Mouse (Mus musculus): ENCODE measurements around the gene Gm12569. TPM values are rescaled to one million over a fixed set of nuclear protein-coding genes. Genes with fewer than 3 reads are reported as not detected.

Gene Gm12569
- not detected in 2 replicates for polyA plus RNA-seq (2015; fragmentation: Nextera tagmentation; extraction: Ambion mirVana)

DNA sequence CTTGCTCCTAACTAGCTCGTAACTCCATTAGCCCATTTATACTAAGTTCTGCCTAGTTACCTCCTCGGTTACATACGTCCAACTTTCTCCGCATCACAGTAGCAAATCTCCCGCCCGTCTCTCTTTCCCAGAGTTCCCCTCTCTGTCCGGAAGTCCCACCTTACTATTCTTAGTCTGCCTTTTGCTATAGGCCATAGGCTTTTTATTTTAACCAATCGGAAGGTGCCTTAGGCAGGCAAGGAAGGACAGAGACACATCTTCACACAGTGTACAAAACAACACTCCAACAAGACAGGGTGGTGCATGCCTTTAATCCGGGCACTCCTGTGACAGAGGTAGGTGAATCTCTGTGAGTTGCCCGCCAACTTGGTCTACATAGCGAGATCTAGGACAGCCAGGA, at the start of gene Gm12569:
Gene Gm12569 (plus strand): TSS at position 166 of the 400 bp plus-strand sequence.
- H3K9ac ChIP-seq, result no peak within 1 kb of the TSS
- H3K4me1 ChIP-seq, result no peaks in the 10 kb centered on the region
- ATAC-seq (replicated peaks; ENCODE audit: low FRiP score), result no peak
- no peaks in the 10 kb centered on the region for H3K9me3 ChIP-seq (replicated peaks)
- H3K27me3 ChIP-seq, result no peaks in the 10 kb centered on the region
- no peaks in the 10 kb centered on the region for H3K36me3 ChIP-seq
- no peak within 1 kb of the TSS for H3K27ac ChIP-seq
- H3K4me2 ChIP-seq, result no peak within 1 kb of the TSS
- WGBS, result 94% methylated on average over 11 of the region's 11 CpGs
- H3K4me3 ChIP-seq (replicated peaks), result no peak within 1 kb of the TSS

DNA sequence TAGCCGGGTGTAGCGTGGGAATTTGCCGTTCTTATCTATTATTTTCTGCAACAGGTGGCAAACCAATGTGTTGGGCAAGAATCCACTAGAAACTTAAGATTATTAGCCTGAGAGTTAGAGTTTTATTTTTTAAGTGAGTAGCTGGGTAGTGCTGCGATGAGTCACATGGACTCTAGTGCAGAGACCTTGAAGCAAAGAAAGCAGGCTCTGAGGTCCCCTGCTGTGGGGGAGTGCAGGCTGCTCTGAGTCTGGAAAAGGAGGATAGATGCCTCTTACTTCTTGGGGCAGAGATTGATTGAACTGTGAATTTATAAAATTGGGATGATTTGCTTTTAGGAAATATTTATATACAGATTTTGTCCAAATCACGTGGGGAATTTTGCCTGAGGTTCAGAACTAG, 17.5 kb upstream of the Gm12569 start:
- Histone ChIP-seq H3K27me3 (no peaks in the 10 kb centered on the region), H3K36me3 (no peaks in the 10 kb centered on the region), H3K4me3 (replicated peaks) (no peak overlapping the region), H3K9me3 (replicated peaks) (peaks cover 4% of the 10 kb centered on the region; the same call in 1 of the 2 replicates), H3K27ac (no peak overlapping the region), H3K4me1 (no peaks in the 10 kb centered on the region), H3K9ac (no peak overlapping the region), H3K4me2 (no peak overlapping the region)
- no peak for ATAC-seq (replicated peaks; ENCODE audit: low FRiP score)
- 82% methylated on average over 5 of the region's 5 CpGs for WGBS

DNA sequence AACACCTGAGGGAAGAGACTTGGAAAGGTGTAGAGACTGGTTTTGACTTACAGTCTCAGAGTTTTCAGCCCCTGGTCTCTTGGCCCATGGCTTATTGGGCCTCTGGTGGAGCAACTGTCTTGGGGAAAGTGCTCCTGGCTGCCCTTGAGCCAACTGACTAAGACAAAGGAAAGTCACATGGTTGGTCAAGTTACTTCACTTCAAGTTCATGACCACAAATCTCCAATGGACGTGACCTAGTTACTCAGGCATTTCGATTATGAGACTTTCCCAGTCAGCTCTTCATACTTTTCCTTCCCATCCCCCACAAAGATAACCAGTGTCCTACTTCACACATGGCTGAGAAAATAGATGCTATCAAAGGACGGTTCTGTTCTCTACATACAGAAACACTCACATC, 12.5 kb upstream of the Gm12569 start:
- Histone ChIP-seq H3K4me1 (no peaks in the 10 kb centered on the region), H3K4me2 (no peak overlapping the region), H3K4me3 (replicated peaks) (no peak overlapping the region), H3K9me3 (replicated peaks) (peaks cover 4% of the 10 kb centered on the region; the same call in 1 of the 2 replicates), H3K27ac (no peak overlapping the region), H3K9ac (no peak overlapping the region), H3K27me3 (no peaks in the 10 kb centered on the region), H3K36me3 (no peaks in the 10 kb centered on the region)
- no peak for ATAC-seq (replicated peaks; ENCODE audit: low FRiP score)
- 77% methylated on average over 3 of the region's 3 CpGs for WGBS

DNA sequence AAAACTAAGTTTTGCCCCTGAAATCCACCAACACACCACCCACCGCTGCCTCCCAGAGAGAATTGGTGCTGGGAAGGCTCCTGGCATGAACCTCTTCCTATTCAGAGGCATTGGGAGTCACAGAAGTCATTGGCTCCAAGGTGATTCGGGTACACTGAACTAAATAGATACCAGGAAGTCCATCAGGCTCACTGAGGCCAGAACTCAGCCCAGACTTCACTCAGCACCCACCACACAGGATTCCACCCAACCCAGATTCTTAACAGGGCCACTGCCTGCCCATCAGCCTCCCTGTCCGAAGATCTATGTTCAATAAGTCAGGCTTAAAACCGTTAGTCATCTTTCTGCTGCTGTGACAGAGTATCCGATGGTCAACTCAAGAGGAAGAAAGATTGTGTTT, 8.8 kb upstream of the Gm12569 start:
- no peak overlapping the region for H3K9ac ChIP-seq
- H3K36me3 ChIP-seq, result no peaks in the 10 kb centered on the region
- ATAC-seq (replicated peaks; ENCODE audit: low FRiP score), result no peak
- no peak overlapping the region for H3K4me3 ChIP-seq (replicated peaks)
- H3K27me3 ChIP-seq, result no peaks in the 10 kb centered on the region
- no peak overlapping the region for H3K4me2 ChIP-seq
- WGBS, result 87% methylated on average over 5 of the region's 5 CpGs
- no peaks in the 10 kb centered on the region for H3K4me1 ChIP-seq
- H3K27ac ChIP-seq, result no peak overlapping the region
- no peaks in the 10 kb centered on the region for H3K9me3 ChIP-seq (replicated peaks)

DNA sequence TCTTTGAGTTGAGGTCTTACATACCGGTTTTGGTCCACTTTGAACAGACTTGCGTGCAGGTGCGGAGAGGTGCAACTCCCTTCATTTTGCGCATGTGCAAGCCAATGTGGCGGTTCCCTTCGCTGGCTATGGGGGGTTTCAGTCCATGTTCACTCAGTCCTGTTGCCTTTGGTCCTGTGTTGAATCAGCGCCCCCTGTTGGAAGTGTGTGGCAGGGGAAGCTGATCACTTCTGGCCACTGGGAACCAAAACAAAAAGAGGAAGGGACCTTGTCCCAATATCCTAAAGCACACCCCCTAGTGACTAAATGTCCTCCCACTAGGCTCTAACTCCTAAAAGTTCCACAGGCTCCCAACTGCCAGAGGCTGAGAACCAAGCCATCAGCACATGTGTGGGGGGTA, 6.3 kb upstream of the Gm12569 start:
- no peaks in the 10 kb centered on the region for H3K9me3 ChIP-seq (replicated peaks)
- H3K9ac ChIP-seq, result no peak overlapping the region
- H3K4me1 ChIP-seq, result no peaks in the 10 kb centered on the region
- H3K27me3 ChIP-seq, result no peaks in the 10 kb centered on the region
- H3K27ac ChIP-seq, result no peak overlapping the region
- no peak overlapping the region for H3K4me3 ChIP-seq (replicated peaks)
- no peak for ATAC-seq (replicated peaks; ENCODE audit: low FRiP score)
- WGBS, result 87% methylated on average over 7 of the region's 7 CpGs
- no peaks in the 10 kb centered on the region for H3K36me3 ChIP-seq
- H3K4me2 ChIP-seq, result no peak overlapping the region

DNA sequence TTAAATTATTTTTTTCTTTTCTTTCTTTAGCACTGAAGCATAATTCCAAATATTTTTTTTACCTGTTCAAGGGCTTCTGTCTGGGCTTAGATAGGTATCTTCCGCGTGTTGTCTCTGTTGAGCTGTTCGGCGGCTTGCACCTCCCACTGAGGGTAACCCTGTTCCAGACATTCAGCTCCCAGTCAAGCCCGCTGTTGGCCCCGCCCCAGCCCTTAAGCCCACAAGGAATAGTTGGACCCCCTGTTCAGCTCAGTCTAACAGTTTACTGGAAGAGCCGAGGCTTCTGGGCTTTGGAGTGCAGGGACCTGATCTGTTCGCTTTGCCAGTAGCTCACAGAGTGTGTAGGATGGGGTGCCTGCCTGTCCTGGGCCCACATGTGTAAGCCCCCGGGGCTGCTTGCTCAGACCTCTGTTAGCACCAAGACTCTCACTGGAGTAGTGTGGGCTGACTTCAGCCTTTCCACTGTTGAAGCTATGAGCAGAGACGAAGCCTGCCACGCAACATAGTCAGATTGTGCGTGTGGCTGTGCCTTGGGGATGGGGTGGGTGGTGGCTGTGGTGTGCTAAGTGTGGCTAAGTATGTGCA, 785 bp upstream of the Gm12569 start:
- ATAC-seq (replicated peaks; ENCODE audit: low FRiP score), result no peak
- Histone ChIP-seq H3K36me3 (no peaks in the 10 kb centered on the region), H3K27ac (no peak overlapping the region), H3K27me3 (no peaks in the 10 kb centered on the region), H3K4me2 (no peak overlapping the region), H3K4me3 (replicated peaks) (no peak overlapping the region), H3K4me1 (no peaks in the 10 kb centered on the region), H3K9ac (no peak overlapping the region), H3K9me3 (replicated peaks) (no peaks in the 10 kb centered on the region)
- 86% methylated on average over 12 of the region's 12 CpGs for WGBS

DNA sequence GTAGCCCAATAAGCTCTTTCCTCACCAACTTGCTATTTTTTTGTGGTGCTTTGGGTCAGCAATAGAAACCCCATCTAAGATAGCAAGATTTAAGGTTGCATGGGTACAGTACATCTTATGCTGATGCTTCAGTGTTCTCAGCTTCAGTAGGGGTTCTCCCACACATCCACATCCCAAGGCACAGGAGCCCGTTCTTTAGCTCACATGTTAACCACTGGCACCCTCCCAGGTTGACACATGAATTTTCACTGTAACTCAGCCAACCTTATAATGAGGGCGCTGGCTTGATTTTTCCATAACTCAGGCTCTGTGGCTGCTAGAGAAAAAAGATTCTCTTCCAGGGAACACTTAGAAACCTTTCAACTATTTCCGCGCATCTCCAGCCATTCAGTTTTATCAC, 6.8 kb downstream of the Gm12569 start:
- Histone ChIP-seq H3K4me3 (replicated peaks) (no peak overlapping the region), H3K27me3 (no peaks in the 10 kb centered on the region), H3K27ac (no peak overlapping the region), H3K36me3 (no peaks in the 10 kb centered on the region), H3K9ac (no peak overlapping the region), H3K4me2 (no peak overlapping the region), H3K9me3 (replicated peaks) (no peaks in the 10 kb centered on the region), H3K4me1 (no peaks in the 10 kb centered on the region)
- WGBS, result 86% methylated on average over 4 of the region's 4 CpGs
- ATAC-seq (replicated peaks; ENCODE audit: low FRiP score), result no peak

DNA sequence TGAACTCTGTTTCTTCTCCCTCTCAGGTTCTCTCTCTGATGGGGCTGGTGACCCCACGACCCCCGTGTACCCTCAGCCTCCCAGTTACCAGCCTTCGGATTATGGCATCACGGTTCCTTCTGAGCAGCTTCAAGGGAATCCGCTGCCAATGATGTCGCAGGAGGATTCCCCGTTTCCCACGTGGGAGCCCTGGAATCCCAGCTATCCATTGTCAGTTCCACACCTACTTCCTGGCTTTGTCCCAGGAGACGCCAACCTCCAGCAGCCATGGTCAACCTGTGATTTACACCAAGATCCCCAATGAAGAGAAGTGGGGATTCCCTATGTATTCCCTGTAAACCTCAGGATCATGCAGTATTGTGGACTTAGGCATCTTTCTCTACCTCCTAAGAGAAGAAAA, 14.4 kb downstream of the Gm12569 start:
- ATAC-seq (replicated peaks; ENCODE audit: low FRiP score), result no peak
- Histone ChIP-seq H3K9ac (no peak overlapping the region), H3K27me3 (no peaks in the 10 kb centered on the region), H3K27ac (no peak overlapping the region), H3K9me3 (replicated peaks) (no peaks in the 10 kb centered on the region), H3K4me2 (no peak overlapping the region), H3K4me3 (replicated peaks) (no peak overlapping the region), H3K4me1 (no peaks in the 10 kb centered on the region), H3K36me3 (no peaks in the 10 kb centered on the region)
- 88% methylated on average over 9 of the region's 9 CpGs for WGBS

DNA sequence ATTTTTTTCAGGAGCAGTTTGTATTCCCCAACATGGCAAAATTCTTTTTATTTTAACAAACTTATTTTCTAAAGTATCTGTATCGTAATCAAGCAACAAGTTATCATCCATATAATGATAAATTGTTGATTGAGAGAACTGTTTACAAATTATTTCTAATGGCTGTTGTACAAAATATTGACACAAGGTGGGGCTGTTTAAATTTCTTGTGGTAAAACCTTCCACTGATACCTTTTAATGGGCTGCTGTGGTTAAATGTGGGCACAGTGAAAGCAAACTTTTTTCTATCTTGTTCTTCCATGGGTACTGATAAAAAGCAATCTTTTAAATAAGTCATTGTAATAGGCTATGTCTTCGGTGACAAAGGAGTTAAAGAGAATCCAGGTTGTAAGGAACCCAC, 22.6 kb downstream of the Gm12569 start:
- WGBS, result 84% methylated on average over 2 of the region's 2 CpGs
- Histone ChIP-seq H3K9ac (no peak overlapping the region), H3K27me3 (no peaks in the 10 kb centered on the region), H3K4me2 (no peak overlapping the region), H3K36me3 (no peaks in the 10 kb centered on the region), H3K4me1 (no peaks in the 10 kb centered on the region), H3K4me3 (replicated peaks) (no peak overlapping the region), H3K27ac (no peak overlapping the region), H3K9me3 (replicated peaks) (no peaks in the 10 kb centered on the region)
- ATAC-seq (replicated peaks; ENCODE audit: low FRiP score), result no peak

DNA sequence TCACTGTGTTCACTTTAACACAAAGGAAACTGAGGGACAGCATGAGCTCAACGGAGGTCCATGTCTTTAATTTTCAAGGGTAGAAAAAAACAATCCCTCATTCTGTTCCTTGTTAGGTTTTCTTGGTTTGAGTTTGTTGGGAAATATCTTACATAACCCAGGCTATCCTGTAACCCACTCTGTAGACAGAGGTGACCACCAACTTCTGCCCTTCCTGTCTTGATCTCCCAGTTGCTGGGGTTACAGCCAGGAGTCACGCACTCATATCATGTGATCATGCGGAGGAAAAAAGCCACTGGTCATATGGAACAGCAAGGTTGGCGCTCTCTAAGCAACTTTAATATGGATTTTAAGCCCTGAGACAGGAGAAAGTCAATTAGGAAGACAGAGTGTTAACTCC, 36.7 kb downstream of the Gm12569 start:
- H3K9ac ChIP-seq, result no peak overlapping the region
- H3K27ac ChIP-seq, result no peak overlapping the region
- no peaks in the 10 kb centered on the region for H3K4me1 ChIP-seq
- no peak for ATAC-seq (replicated peaks; ENCODE audit: low FRiP score)
- H3K4me3 ChIP-seq (replicated peaks), result no peak overlapping the region
- H3K4me2 ChIP-seq, result no peak overlapping the region
- H3K36me3 ChIP-seq, result no peaks in the 10 kb centered on the region
- 91% methylated on average over 4 of the region's 4 CpGs for WGBS
- H3K27me3 ChIP-seq, result no peaks in the 10 kb centered on the region
- H3K9me3 ChIP-seq (replicated peaks), result no peaks in the 10 kb centered on the region

DNA sequence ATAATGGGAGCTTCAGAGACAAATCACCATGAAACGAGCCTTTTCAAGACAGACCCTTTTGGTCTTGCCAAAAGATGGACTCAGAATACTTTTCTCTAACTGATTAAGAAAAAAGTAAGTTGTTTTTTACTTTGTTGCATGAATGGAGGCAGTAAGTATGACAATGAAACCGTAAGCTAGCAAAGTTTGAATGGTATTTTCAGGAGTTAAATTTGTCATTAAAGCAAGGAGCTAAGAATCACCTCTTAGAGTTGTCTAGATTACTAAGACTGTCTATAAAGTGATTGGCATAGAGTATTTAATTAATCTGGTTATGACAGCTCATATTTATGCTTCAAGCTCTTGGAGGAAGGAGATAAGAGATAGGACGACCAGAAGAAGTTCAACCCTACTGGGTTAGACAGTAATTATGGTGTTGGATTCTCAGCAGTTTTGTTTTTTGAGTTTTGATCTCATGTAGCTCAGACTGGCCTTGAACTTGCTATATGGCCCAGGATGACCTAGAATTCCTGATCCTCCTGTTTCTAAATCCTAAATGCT, 41.5 kb downstream of the Gm12569 start, which contains the start of gene Clk4:
Gene Clk4 (plus strand): TSS at position 51 of the 540 bp plus-strand sequence.
- Histone ChIP-seq H3K9ac (peak within 1 kb of the TSS; percentile 64), H3K27me3 (no peaks in the 10 kb centered on the region), H3K9me3 (replicated peaks) (no peaks in the 10 kb centered on the region), H3K27ac (peak within 1 kb of the TSS; percentile 92), H3K4me1 (peaks cover 29% of the 10 kb centered on the region), H3K4me2 (peak within 1 kb of the TSS; percentile 90), H3K4me3 (replicated peaks) (peak within 1 kb of the TSS; percentile 92), H3K36me3 (peaks cover 4% of the 10 kb centered on the region; the same call in 1 of the 2 replicates)
- ATAC-seq (replicated peaks; ENCODE audit: low FRiP score), result no peak
- WGBS, result 85% methylated on average over 3 of the region's 3 CpGs

DNA sequence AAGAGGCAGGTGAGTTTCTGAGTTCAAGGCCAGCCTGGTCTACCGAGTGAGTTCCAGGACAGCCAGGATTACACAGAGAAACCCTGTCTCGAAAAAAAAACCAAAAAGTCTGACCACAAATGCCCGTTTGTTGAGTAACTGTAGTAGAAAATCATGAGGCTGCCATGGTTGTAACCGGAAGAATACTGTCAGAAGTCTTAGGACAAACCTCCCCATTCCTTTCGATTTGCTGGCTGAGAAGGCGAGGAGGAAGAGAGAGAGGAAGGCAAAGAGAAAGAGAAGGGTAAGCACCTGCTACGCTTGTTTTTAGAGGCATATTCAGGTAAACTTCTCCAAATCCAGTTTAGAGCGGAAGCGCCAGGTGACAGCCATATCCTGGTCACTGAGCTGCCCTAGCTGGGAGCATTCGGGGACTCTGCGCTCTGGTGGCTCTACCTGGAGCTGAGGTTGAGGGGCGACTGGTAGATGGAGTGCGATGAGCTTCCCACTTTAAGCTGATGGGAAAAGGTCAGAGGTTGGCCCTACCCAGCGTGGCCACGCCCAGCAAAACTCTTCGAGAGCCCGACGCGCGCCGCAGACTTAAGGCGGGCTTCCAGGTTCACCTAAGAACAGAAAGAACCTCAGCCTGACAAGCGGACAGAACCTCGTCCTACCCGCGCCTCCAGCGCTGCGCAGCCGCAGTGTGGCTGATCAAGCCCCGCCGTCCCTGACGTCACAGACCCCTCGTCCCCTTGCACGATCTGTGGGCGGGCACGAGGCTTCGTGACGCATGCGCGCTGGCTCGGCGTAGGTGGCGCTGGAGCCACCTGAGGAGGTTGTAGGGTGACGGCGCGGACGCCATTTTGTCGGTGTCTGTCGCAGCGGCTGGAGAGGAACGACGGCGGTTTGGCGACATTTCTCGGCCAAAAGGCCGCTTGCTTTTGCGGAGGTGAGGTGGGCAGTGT, 42.3 kb downstream of the Gm12569 start, which contains the start of gene BC049762:
Gene BC049762 (minus strand): TSS at position 705 of the 944 bp plus-strand sequence.
- Histone ChIP-seq H3K27me3 (no peaks in the 10 kb centered on the region), H3K27ac (peak within 1 kb of the TSS; percentile 92), H3K4me3 (replicated peaks) (peak within 1 kb of the TSS; percentile 92), H3K4me2 (peak within 1 kb of the TSS; percentile 90), H3K9me3 (replicated peaks) (no peaks in the 10 kb centered on the region), H3K36me3 (peaks cover 13% of the 10 kb centered on the region), H3K9ac (peak within 1 kb of the TSS; percentile 97), H3K4me1 (peaks cover 29% of the 10 kb centered on the region)
- 9% methylated on average over 57 of the region's 57 CpGs for WGBS
- peak; percentile 98 for ATAC-seq (replicated peaks; ENCODE audit: low FRiP score)
